Comparison of ENCODE assay signal across 20 mouse cellular contexts in the genomic region with DNA sequence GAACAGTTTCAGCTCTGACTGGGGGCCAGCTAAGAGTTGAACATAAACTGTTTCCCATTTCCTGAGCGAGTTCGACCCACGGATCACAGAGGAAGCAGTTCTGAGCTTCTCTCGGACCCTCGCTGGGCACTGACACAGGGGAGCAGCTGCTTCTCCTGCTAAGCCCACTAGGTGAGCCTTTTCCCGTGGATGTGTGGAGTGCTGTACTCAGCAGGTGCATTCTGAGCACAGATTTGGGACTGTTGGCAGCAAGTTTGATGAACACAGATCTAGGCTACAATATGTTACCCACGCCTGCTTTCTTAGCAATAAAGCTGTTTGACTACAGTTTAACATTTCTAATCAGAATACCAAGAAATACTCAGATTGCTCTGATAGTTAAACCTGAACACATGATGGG.
DNase-seq lines count a peak whose midpoint lies in the region; ATAC-seq lines count a peak whose summit lies in the region.
"Had no signal": no experiment of that assay in that cellular context is flagged by ENCODE, and none has a peak within 500 bp of the region (broad histone marks: within the 10 kb centered on the region; RNA-seq: fewer than 3 reads in every experiment).

No protein-coding gene starts in this region.

- no peaks in the 10 kb centered on the region for H3K9me3 ChIP-seq in forebrain, embryonic 14.5 days (replicated peaks; ENCODE audit: control insufficient read depth, low read length)
- 0 out of 2 replicates have a peak, but pooled peaks cover 5% of the 10 kb centered on the region for H3K9me3 ChIP-seq in forebrain, embryonic 10.5 days
- H3K9me3 ChIP-seq in midbrain, embryonic 11.5 days (ENCODE audit: control insufficient read depth, low read length) = no peaks in the 10 kb centered on the region
- H3K9me3 ChIP-seq in midbrain, embryonic 13.5 days = no peaks in the 10 kb centered on the region
- H3K9me3 ChIP-seq in midbrain, embryonic 15.5 days = no peaks in the 10 kb centered on the region
- H3K9me3 ChIP-seq: heart, embryonic 12.5 days; hindbrain, embryonic 15.5 days; intestine, embryonic 15.5 days; limb, embryonic 10.5 days had no signal

- no peak overlapping the region for H3K4me2 ChIP-seq in forebrain, embryonic 14.5 days (ENCODE audit: low read length)
- H3K4me2 ChIP-seq in midbrain, embryonic 11.5 days = no peak overlapping the region
- H3K4me2 ChIP-seq in midbrain, embryonic 13.5 days (replicated peaks) = no peak overlapping the region
- no peak overlapping the region for H3K4me2 ChIP-seq in midbrain, embryonic 15.5 days
- H3K4me2 ChIP-seq: heart, embryonic 12.5 days; hindbrain, embryonic 15.5 days; intestine, embryonic 15.5 days had no signal

- no peak overlapping the region for H3K4me3 ChIP-seq in forebrain, embryonic 14.5 days (ENCODE audit: low read depth, low read length)
- no peak overlapping the region for H3K4me3 ChIP-seq in forebrain, embryonic 10.5 days
- no peak overlapping the region for H3K4me3 ChIP-seq in midbrain, embryonic 11.5 days (ENCODE audit: low read depth, low read length)
- H3K4me3 ChIP-seq in midbrain, embryonic 13.5 days (replicated peaks) = no peak overlapping the region
- H3K4me3 ChIP-seq in midbrain, embryonic 15.5 days = no peak overlapping the region
- H3K4me3 ChIP-seq: heart, embryonic 12.5 days; hindbrain, embryonic 15.5 days; intestine, embryonic 15.5 days; left cerebral cortex, adult 2 months; limb, embryonic 10.5 days had no signal

- no peaks in the 10 kb centered on the region for H3K27me3 ChIP-seq in forebrain, embryonic 14.5 days (replicated peaks; ENCODE audit: control insufficient read depth, insufficient read depth, low read length)
- H3K27me3 ChIP-seq in forebrain, embryonic 10.5 days (ENCODE audit: poor library complexity, severe bottlenecking) = no peaks in the 10 kb centered on the region
- no peaks in the 10 kb centered on the region for H3K27me3 ChIP-seq in midbrain, embryonic 11.5 days (ENCODE audit: control insufficient read depth, insufficient read depth, low read length)
- no peaks in the 10 kb centered on the region for H3K27me3 ChIP-seq in midbrain, embryonic 13.5 days
- no peaks in the 10 kb centered on the region for H3K27me3 ChIP-seq in midbrain, embryonic 15.5 days (replicated peaks)
- H3K27me3 ChIP-seq: CH12.LX; heart, embryonic 12.5 days; hindbrain, embryonic 15.5 days; intestine, embryonic 15.5 days had no signal

- H3K36me3 ChIP-seq in forebrain, embryonic 14.5 days (ENCODE audit: control insufficient read depth, insufficient read depth, low read length) = no peaks in the 10 kb centered on the region
- H3K36me3 ChIP-seq in forebrain, embryonic 10.5 days (replicated peaks) = no peaks in the 10 kb centered on the region
- H3K36me3 ChIP-seq in midbrain, embryonic 11.5 days (ENCODE audit: control insufficient read depth, insufficient read depth, low read length) = no peaks in the 10 kb centered on the region
- H3K36me3 ChIP-seq in midbrain, embryonic 13.5 days = no peaks in the 10 kb centered on the region
- no peaks in the 10 kb centered on the region for H3K36me3 ChIP-seq in midbrain, embryonic 15.5 days (replicated peaks)
- H3K36me3 ChIP-seq: heart, embryonic 12.5 days; hindbrain, embryonic 15.5 days; intestine, embryonic 15.5 days; limb, embryonic 10.5 days had no signal

- H3K27ac ChIP-seq in forebrain, embryonic 14.5 days (ENCODE audit: low read depth, low read length) = no peak overlapping the region
- no peak overlapping the region for H3K27ac ChIP-seq in forebrain, embryonic 10.5 days
- H3K27ac ChIP-seq in midbrain, embryonic 11.5 days (ENCODE audit: low read depth, low read length) = no peak overlapping the region
- H3K27ac ChIP-seq in midbrain, embryonic 13.5 days = no peak overlapping the region
- H3K27ac ChIP-seq in midbrain, embryonic 15.5 days = no peak overlapping the region
- H3K27ac ChIP-seq: hindbrain, embryonic 15.5 days; intestine, embryonic 15.5 days; left cerebral cortex, adult 2 months; limb, embryonic 10.5 days; stomach, postnatal 0 days had no signal

- no peaks in the 10 kb centered on the region for H3K4me1 ChIP-seq in forebrain, embryonic 14.5 days (ENCODE audit: control insufficient read depth, insufficient read depth, low read length)
- peaks cover 10% of the 10 kb centered on the region for H3K4me1 ChIP-seq in forebrain, embryonic 10.5 days
- H3K4me1 ChIP-seq in midbrain, embryonic 11.5 days (ENCODE audit: control insufficient read depth, insufficient read depth, low read length) = no peaks in the 10 kb centered on the region
- H3K4me1 ChIP-seq in midbrain, embryonic 13.5 days (replicated peaks) = 0 out of 2 replicates have a peak, but pooled peaks cover 2% of the 10 kb centered on the region
- no peaks in the 10 kb centered on the region for H3K4me1 ChIP-seq in midbrain, embryonic 15.5 days
- H3K4me1 ChIP-seq: intestine, embryonic 15.5 days had no signal

- 79% methylated on average over 7 of the region's 7 CpGs for WGBS in forebrain, embryonic 14.5 days
- 87% methylated on average over 7 of the region's 7 CpGs for WGBS in forebrain, embryonic 10.5 days
- whole genome bisulfite sequencing in midbrain, embryonic 11.5 days = 86% methylated on average over 7 of the region's 7 CpGs
- WGBS in midbrain, embryonic 13.5 days = 88% methylated on average over 7 of the region's 7 CpGs
- 81% methylated on average over 7 of the region's 7 CpGs for WGBS in midbrain, embryonic 15.5 days

- ATAC-seq in forebrain, embryonic 14.5 days = peak; percentile 20; the same call in 1 of the 2 replicates
- ATAC-seq in midbrain, embryonic 11.5 days (ENCODE audit: low FRiP score) = no peak
- ATAC-seq in midbrain, embryonic 13.5 days = no peak
- ATAC-seq in midbrain, embryonic 15.5 days (replicated peaks) = no peak
- ATAC-seq: intestine, embryonic 15.5 days; liver, postnatal 0 days had no signal

- H3K9ac ChIP-seq in forebrain, embryonic 14.5 days (ENCODE audit: low read length) = no peak overlapping the region
- H3K9ac ChIP-seq in midbrain, embryonic 11.5 days (ENCODE audit: low read length) = no peak overlapping the region
- H3K9ac ChIP-seq in midbrain, embryonic 13.5 days (replicated peaks) = no peak overlapping the region
- H3K9ac ChIP-seq in midbrain, embryonic 15.5 days = no peak overlapping the region
- H3K9ac ChIP-seq: heart, embryonic 12.5 days; hindbrain, embryonic 15.5 days; intestine, embryonic 15.5 days; liver, postnatal 0 days had no signal

- peak; percentile 30 for DNase-seq in forebrain, embryonic 14.5 days (ENCODE audit: low spot score)
- DNase-seq in forebrain, embryonic 10.5 days (ENCODE audit: extremely low spot score, low spot score) = no peak
- peak; percentile 81 for DNase-seq in midbrain, embryonic 11.5 days (ENCODE audit: low spot score, missing footprints)
- DNase-seq in cerebellum, adult 9-11 months = peak; percentile 51
- DNase-seq in layer of hippocampus, postnatal 14 days (ENCODE audit: low spot score in 2 of 2) = peak; percentile 10 to 39
- DNase-seq in retina, postnatal 1 day = no peak
- DNase-seq: adrenal gland, postnatal 25 days; heart, postnatal 14 days; kidney, postnatal 4 days; liver, postnatal 0 days; lung, postnatal 10 days had no signal

Comparison
In these comparisons a context has a peak if more than half of its experiments do, and no peak if none do; other contexts are left out.
1. DNase-seq: peak in forebrain, embryonic 14.5 days (single experiment), midbrain, embryonic 11.5 days (single experiment), cerebellum, adult 9-11 months (single experiment) and layer of hippocampus, postnatal 14 days (2 of 2); none in forebrain, embryonic 10.5 days (single experiment) and retina, postnatal 1 day (single experiment).